Mouse (Mus musculus) forebrain, embryonic 12.5 days (tissue): Measurements from ENCODE around the gene Timmdc1. TPM values are rescaled to one million over a fixed set of nuclear protein-coding genes. Genes with fewer than 3 reads are reported as not detected.
"Not testable (repeated sequence)": the region's sequence is repeated elsewhere in the genome, so short reads cannot be mapped to it uniquely, and the experiment has no call there.

ENCODE experiments used
- ATAC-seq: fragments of 200-750 bp; cut with Nextera tagmentation; 2 replicates; pipeline ENCODE4 v1.8.0; 2017; ENCODE audit warnings: moderate TSS enrichment; ENCODE audit not compliant: low FRiP score
- H3K27ac ChIP-seq: fragments of 300-500 bp; sonication (generic); 2 replicates; pipeline ENCODE4 v1.5.1; 2016; ENCODE audit warnings: mild to moderate bottlenecking
- H3K27me3 ChIP-seq: fragments of 300-500 bp; sonication (generic); 2 replicates; pipeline ENCODE4 v1.6.1; 2016; ENCODE audit warnings: mild to moderate bottlenecking
- H3K36me3 ChIP-seq: fragments of 300-500 bp; sonication (generic); replicated peaks from 2 replicates; pipeline ENCODE4 v1.6.1; 2016; ENCODE audit warnings: mild to moderate bottlenecking
- H3K4me1 ChIP-seq: fragments of 300-500 bp; sonication (generic); 2 replicates; pipeline ENCODE4 v1.6.1; 2016
- H3K4me2 ChIP-seq: fragments of 300-500 bp; sonication (generic); 2 replicates; pipeline ENCODE4 v1.6.1; 2016; ENCODE audit warnings: mild to moderate bottlenecking, moderate library complexity
- H3K4me3 ChIP-seq: fragments of 300-500 bp; sonication (generic); replicated peaks from 2 replicates; pipeline ENCODE4 v1.5.1; 2016; ENCODE audit warnings: mild to moderate bottlenecking
- H3K9ac ChIP-seq: fragments of 300-500 bp; sonication (generic); 2 replicates; pipeline ENCODE4 v1.6.1; 2016; ENCODE audit warnings: mild to moderate bottlenecking
- H3K9me3 ChIP-seq: fragments of 300-500 bp; sonication (generic); 2 replicates; pipeline ENCODE4 v1.6.1; 2016
- WGBS: fragments of 180-500 bp; shearing (Covaris S2); methylation state at CpG from one replicate; pipeline ENCODE4 v1.1.7; 2016; 5-methylcytosine and 5-hydroxymethylcytosine counted together
- polyA plus RNA-seq: library from polyadenylated mRNA; unstranded; fragments of >200 nt; fragmentation: Nextera tagmentation; extraction: Ambion mirVana; gene quantifications from 2 replicates; pipeline ENCODE4 v1.2.1, GENCODE M21; 2016

Gene Timmdc1
- polyA plus RNA-seq, 1 experiment from 2014 or later, result 30.5 TPM

DNA sequence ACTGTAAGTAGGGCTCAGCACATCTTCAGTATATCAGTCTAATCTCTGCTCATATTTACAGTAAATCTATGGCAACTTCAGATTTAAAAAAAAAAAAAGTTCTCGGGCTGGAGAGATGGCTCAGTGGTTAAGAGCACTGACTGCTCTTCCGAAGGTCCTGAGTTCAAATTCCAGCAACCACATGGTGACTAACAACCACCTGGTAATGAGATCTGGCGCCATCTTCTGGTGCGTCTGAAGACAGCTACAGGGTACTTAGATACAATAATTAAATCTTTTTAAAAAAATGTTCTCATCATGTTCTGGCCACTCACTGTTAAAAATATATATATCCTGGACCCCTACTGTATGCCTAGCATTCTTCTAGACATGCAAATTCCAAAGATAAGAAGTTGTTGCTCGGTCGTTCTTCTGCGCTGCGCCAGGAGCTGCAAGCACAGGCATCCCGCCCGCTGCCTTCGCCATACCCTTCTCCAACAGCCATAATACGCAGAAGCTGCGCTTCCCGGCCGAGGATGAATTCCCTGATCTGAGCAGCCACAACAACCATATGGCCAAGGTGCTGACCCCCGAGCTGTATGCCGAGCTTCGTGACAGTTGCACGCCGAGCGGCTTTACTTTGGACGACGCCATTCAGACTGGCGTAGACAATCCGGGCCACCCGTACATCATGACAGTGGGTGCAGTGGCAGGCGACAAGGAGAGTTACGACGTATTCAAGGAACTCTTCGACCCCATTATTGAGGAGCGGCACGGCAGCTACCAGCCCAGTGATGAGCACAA lies 39.5 kb downstream of the Timmdc1 start:
- peak; percentile 41 for ATAC-seq
- Histone ChIP-seq H3K36me3 (no peaks in the 10 kb centered on the region), H3K27me3 (peaks cover 26% of the 10 kb centered on the region), H3K9ac (no peak overlapping the region), H3K27ac (no peak overlapping the region), H3K4me3 (peak overlapping the region; percentile 36), H3K4me2 (peak overlapping the region; percentile 54), H3K4me1 (peaks cover 9% of the 10 kb centered on the region), H3K9me3 (no peaks in the 10 kb centered on the region)
- WGBS, result 18% methylated on average over 32 of the region's 32 CpGs

DNA sequence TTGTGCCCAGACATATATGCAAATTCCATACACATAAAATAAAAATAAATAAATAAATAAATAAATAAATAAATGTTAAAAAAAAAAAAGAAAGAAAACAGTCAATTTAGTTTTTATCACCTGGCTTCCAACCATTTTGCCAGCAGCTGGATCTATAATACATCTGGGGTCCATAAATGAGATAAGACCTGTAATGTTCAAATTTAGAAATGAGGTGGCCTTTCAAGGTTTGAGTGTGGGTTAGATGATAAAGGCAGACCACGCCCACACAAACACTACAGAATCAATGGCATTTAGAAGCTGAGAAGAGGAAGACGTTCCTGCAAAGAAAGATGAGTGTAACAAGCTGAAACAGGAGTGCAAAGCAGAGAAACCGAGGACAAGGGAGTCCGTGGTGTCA lies 41.1 kb downstream of the Timmdc1 start:
- ATAC-seq, result no peak
- peaks cover 29% of the 10 kb centered on the region for H3K27me3 ChIP-seq

DNA sequence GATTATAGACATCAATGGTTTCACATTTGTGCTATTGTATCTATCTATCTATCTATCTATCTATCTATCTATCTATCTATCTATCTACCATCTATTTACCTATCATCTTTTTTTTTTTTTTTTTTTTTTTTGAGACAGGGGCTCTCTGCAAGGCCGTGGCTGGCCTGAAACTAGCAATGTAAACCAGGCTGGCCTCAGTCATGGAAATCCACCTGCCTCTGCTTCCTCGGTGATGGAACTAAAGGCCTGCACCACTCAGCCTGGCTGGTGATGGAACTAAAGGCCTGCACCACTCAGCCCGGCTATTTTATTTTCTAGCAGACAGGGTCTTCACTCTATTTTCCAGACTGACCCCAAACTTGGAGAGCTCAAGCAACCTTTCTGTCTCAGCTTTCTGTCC lies 44.2 kb downstream of the Timmdc1 start:
- H3K9ac ChIP-seq, result no peak overlapping the region
- H3K27ac ChIP-seq, result no peak overlapping the region
- peaks cover 13% of the 10 kb centered on the region for H3K4me1 ChIP-seq
- H3K9me3 ChIP-seq, result no peaks in the 10 kb centered on the region
- ATAC-seq, result no peak
- H3K4me3 ChIP-seq, result no peak overlapping the region
- peaks cover 22% of the 10 kb centered on the region for H3K27me3 ChIP-seq
- no peaks in the 10 kb centered on the region for H3K36me3 ChIP-seq
- no peak overlapping the region for H3K4me2 ChIP-seq
- 89% methylated on average over 3 of the region's 3 CpGs for WGBS

More for the DNA sequence above, 41.1 kb downstream of the Timmdc1 start:
- Histone ChIP-seq H3K4me2 (no peak overlapping the region), H3K4me1 (peaks cover 15% of the 10 kb centered on the region), H3K4me3 (no peak overlapping the region), H3K27ac (no peak overlapping the region), H3K9ac (no peak overlapping the region), H3K36me3 (no peaks in the 10 kb centered on the region), H3K9me3 (no peaks in the 10 kb centered on the region)
- 79% methylated on average over 4 of the region's 4 CpGs for WGBS

DNA sequence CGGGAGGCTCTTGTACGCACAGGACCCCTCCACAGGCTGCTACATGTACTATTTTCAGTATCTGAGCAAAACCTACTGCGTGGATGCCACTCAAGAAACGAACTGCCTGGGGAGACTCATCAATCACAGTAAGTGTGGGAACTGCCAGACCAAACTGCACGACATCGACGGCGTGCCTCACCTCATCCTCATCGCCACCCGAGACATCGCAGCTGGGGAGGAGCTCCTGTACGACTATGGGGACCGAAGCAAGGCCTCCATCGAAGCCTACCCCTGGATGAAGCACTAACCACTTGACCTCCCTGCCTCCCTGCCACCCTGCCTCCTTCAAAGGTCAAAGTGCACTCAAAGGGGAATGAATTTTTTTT lies 45.2 kb downstream of the Timmdc1 start:
- H3K36me3 ChIP-seq, ATAC-seq, H3K27ac ChIP-seq, H3K4me1 ChIP-seq, H3K9me3 ChIP-seq: not testable (repeated sequence)
- Histone ChIP-seq H3K27me3 (peaks cover 13% of the 10 kb centered on the region; the same call in 1 of the 2 replicates), H3K9ac (peak overlapping the region; percentile 42; the same call in 1 of the 2 replicates), H3K4me3 (peak overlapping the region; percentile 38), H3K4me2 (peak overlapping the region; percentile 63)
- 69% methylated on average over 14 of the region's 14 CpGs for WGBS

DNA sequence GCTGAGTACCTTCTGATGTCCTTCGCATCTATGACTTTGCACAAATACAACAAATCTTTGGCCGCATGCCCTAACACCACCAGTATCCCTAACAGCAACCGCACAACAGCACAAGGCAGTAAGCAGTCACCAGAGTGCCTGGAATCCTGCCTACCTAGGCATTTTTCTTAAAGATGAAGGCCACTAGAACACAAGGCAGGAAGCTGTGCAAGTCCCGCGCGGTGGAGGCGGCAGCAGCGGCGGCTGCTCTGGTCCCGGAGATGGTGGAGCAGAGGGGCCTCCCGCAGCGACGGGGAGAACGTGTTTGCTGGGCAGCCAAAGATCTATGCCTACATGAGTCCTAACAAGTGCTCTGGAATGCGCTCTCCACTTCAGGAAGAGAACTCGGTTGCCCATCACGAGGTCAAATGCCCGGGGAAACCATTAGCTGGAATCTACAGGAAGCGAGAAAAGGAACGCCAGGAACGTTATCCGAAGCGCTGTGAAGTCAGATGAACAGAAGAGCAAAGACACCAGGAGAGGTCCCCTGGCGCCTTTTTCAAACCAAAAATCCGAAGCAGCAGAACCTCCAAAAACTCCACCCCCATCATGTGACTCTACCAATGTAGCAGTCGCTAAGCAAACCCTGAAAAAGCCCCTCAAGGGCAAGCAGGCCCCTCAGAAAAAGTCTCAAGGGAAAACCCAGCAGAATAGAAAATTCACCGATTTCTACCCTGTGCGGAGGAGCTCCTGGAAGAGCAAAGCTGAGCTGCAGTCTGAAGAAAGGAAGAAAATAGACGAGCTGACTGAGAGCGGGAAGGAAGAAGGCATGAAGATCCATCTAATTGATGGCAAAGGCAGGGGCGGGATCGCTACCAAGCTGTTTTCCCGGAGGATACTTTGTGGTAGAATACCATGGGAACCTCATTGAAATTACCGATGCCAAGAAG lies 45.9 kb downstream of the Timmdc1 start:
- peak overlapping the region; percentile 42 for H3K9ac ChIP-seq
- no peaks in the 10 kb centered on the region for H3K9me3 ChIP-seq
- WGBS, result 12% methylated on average over 34 of the region's 34 CpGs
- ATAC-seq, result no peak
- peaks cover 7% of the 10 kb centered on the region; the same call in 1 of the 2 replicates for H3K27me3 ChIP-seq
- H3K4me2 ChIP-seq, result peak overlapping the region; percentile 63
- H3K4me3 ChIP-seq, result peak overlapping the region; percentile 38
- no peak overlapping the region for H3K27ac ChIP-seq
- no peaks in the 10 kb centered on the region for H3K36me3 ChIP-seq
- peaks cover 9% of the 10 kb centered on the region for H3K4me1 ChIP-seq

DNA sequence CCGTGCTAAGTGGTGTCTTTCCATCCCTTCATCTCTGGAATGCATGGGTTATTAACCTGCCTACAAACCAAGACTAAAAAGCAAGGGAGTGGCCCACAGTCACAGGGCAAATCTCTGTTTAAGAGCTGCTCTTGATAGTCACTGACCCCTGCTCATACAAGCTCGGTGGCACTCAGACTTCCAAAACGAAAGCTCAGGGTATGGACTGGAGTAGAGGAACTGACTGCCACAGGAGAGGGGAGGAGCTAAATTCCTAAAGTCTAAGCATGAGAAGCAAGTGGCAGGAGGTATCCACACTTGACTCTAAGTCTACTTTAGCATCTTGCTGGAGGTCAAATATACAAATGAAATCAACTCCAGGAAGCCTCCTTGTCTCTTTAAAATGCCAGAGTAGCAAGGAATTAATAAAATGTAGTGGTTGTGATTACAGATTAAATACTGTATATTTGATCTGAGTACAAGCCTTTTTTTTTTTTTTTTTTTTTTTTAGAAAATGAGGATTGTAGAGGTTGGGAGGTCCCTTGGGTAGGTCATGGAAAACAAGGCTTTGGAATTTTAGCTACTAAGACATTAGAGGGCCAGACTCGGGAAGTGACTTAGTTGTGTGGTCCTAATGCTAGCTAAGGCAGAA lies 46.7 kb downstream of the Timmdc1 start:
- Histone ChIP-seq H3K4me2 (peak overlapping the region; percentile 63; the same call in 1 of the 2 replicates), H3K4me1 (peaks cover 9% of the 10 kb centered on the region), H3K4me3 (no peak overlapping the region), H3K9me3 (no peaks in the 10 kb centered on the region), H3K27ac (no peak overlapping the region), H3K36me3 (no peaks in the 10 kb centered on the region), H3K9ac (no peak overlapping the region), H3K27me3 (peaks cover 7% of the 10 kb centered on the region; the same call in 1 of the 2 replicates)
- WGBS, result 66% methylated on average over 4 of the region's 4 CpGs
- no peak for ATAC-seq

DNA sequence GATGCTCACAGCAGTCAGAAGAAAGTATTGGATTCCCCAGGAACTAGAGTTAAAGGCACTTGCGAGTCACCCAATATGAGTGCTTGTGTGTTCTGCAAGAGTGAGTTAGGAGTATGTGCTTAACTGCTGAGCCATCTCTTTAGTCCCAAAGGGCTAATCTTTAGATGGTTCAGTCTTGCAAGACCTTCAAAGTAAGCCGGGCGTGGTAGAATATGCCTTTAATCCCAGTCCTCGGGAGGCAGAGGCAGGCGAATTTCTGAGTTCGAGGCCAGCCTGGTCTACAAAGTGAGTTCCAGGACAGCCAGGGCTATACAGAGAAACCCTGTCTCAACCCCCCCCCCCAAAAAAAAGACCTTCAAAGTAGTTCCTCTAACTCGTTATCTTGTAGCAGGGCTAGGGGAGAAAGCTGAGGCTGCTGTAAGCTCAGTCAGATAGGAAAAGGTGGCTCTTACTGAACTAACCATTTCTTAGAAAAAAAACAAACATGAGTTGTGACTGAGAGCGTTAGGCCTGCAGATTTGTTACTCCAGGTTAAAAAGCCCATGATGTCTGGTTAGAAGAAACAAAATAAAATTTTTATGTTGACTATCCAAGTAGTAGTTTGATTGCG lies 47.7 kb downstream of the Timmdc1 start:
- peaks cover 9% of the 10 kb centered on the region for H3K4me1 ChIP-seq
- peaks cover 7% of the 10 kb centered on the region; the same call in 1 of the 2 replicates for H3K27me3 ChIP-seq
- H3K9me3 ChIP-seq, result no peaks in the 10 kb centered on the region
- no peak overlapping the region for H3K27ac ChIP-seq
- H3K36me3 ChIP-seq, result no peaks in the 10 kb centered on the region
- no peak overlapping the region for H3K4me2 ChIP-seq
- no peak overlapping the region for H3K4me3 ChIP-seq
- no peak overlapping the region for H3K9ac ChIP-seq
- 92% methylated on average over 9 of the region's 9 CpGs for WGBS
- no peak for ATAC-seq

DNA sequence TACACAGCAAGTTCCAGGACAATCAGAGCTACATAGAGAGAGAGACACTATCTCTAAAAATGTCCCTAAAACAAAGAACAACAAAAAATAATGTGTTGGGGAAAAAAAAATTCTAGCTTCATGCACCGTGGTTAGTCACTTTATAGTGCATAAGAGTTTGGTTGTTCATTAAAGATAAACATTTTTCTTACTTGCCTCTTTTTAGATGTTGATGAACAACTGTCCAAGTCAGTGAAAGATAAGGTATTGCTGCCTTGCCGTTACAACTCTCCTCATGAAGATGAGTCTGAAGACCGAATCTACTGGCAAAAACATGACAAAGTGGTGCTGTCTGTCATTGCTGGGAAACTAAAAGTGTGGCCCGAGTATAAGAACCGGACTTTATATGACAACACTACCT lies 48.8 kb downstream of the Timmdc1 start:
- no peak overlapping the region for H3K4me3 ChIP-seq
- H3K36me3 ChIP-seq, result no peaks in the 10 kb centered on the region
- no peak overlapping the region for H3K4me2 ChIP-seq
- no peak overlapping the region for H3K27ac ChIP-seq
- H3K9me3 ChIP-seq, result no peaks in the 10 kb centered on the region
- peaks cover 9% of the 10 kb centered on the region for H3K4me1 ChIP-seq
- ATAC-seq, result no peak
- H3K9ac ChIP-seq, result no peak overlapping the region
- H3K27me3 ChIP-seq, result peaks cover 7% of the 10 kb centered on the region; the same call in 1 of the 2 replicates
- 90% methylated on average over 5 of the region's 5 CpGs for WGBS

DNA sequence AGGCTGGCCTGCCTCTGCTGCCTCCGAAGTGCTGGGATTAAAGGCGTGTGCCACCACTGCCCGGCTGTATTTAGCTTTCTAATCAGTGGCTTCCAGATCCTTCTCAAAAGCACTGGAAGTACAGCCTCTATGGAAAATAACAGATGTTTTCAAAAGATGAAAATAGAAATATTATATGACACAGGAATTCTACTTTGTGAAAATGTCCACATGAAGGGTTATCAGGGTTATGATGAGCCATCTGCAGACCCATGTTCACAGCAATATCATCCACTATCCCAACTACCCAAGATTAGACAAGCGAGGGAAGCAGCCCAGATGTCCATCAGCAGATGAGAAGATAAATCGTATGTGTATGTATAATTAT lies 50.0 kb downstream of the Timmdc1 start:
- Histone ChIP-seq H3K27me3 (peaks cover 4% of the 10 kb centered on the region; the same call in 1 of the 2 replicates), H3K4me2 (no peak overlapping the region), H3K36me3 (no peaks in the 10 kb centered on the region), H3K4me3 (no peak overlapping the region), H3K4me1 (peaks cover 9% of the 10 kb centered on the region), H3K9me3 (no peaks in the 10 kb centered on the region), H3K27ac (no peak overlapping the region), H3K9ac (no peak overlapping the region)
- WGBS, result 86% methylated on average over 5 of the region's 5 CpGs
- no peak for ATAC-seq

DNA sequence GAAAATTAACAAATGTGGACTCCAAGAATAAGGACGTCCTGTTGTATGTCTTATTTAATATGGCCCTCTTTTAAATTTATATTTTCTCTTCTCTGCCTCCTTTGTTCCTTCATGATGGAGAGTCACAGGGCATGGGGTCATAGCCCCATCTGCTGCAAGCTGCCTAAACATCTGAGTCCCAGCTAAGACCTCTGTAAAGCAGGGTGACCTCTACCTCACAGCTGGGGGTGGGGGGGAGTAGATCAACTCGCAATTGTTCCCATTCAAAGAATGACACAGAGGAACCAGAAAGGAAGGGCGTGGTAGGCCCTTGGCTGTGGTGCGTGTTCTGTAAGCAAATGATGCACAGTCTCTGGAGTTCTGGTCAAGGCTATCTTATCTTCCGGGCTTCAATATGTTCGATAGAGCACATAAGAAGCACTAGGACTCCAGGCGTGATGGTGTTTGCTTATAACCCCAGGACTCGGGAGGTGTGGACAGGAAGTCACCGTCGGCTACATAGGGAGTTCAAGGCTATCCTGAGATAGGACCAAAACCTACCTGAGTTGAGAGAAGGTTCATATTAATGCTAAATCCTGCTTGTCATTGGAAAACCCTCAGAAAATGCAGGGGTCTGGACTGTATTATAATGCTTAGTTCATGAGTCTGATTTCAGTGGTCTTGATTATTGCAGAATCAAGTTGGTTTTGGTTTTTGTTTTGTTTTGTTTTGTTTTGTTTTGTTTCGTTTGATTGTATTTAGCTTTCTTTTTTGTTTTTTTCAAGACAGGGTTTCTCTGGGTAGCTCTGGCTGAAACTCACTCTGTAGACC lies 50.6 kb downstream of the Timmdc1 start:
- Histone ChIP-seq H3K9ac (no peak overlapping the region), H3K27ac (no peak overlapping the region), H3K4me3 (no peak overlapping the region), H3K4me1 (peaks cover 6% of the 10 kb centered on the region), H3K4me2 (no peak overlapping the region), H3K9me3 (no peaks in the 10 kb centered on the region), H3K27me3 (peaks cover 4% of the 10 kb centered on the region; the same call in 1 of the 2 replicates), H3K36me3 (no peaks in the 10 kb centered on the region)
- WGBS, result 82% methylated on average over 11 of the region's 11 CpGs
- no peak for ATAC-seq

DNA sequence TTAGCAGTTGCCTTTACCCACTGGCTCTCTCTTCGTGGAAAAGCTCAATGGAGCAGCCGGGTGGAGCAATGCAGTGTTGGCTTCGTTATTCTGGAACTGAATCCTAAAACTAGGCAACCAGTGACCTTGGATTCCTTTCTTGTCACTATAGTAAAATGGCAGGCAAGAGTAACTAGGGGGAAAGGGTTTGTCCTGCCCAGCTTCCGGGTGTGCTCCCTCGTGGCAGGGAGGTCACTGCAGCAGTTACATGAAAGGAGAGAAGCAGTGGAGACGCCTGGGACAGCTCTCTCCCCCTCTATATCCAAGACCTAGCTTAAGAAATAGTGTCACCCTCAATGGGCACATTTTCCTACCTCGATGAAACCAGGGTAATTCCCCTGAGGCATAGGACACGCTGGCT lies 53.0 kb downstream of the Timmdc1 start:
- WGBS, result 76% methylated on average over 8 of the region's 8 CpGs
- ATAC-seq, result no peak
- H3K4me3 ChIP-seq, result no peak overlapping the region
- no peaks in the 10 kb centered on the region for H3K27me3 ChIP-seq
- no peak overlapping the region for H3K9ac ChIP-seq
- no peaks in the 10 kb centered on the region for H3K4me1 ChIP-seq
- no peaks in the 10 kb centered on the region for H3K36me3 ChIP-seq
- no peaks in the 10 kb centered on the region for H3K9me3 ChIP-seq
- H3K27ac ChIP-seq, result no peak overlapping the region
- no peak overlapping the region for H3K4me2 ChIP-seq
